Mouse (Mus musculus): ENCODE data around the gene Calm4. TPM values are rescaled to one million over a fixed set of nuclear protein-coding genes. Genes with fewer than 3 reads are reported as not detected.

The Calm4 gene
- 0.29 TPM in 1 of 2 replicates, not detected in the other for polyA plus RNA-seq (2012; rRNA removed)

GRCm38 (mm10) chr13:3837312-3837807 is at the start of gene Calm4:
Gene Calm4 (plus strand): TSS chr13:3837757.

GRCm38 (mm10) chr13:3804186-3804585 is 33.4 kb upstream of the Calm4 start, which contains the start of gene Calml3:
Gene Calml3 (minus strand): TSS chr13:3804316.

DNA sequence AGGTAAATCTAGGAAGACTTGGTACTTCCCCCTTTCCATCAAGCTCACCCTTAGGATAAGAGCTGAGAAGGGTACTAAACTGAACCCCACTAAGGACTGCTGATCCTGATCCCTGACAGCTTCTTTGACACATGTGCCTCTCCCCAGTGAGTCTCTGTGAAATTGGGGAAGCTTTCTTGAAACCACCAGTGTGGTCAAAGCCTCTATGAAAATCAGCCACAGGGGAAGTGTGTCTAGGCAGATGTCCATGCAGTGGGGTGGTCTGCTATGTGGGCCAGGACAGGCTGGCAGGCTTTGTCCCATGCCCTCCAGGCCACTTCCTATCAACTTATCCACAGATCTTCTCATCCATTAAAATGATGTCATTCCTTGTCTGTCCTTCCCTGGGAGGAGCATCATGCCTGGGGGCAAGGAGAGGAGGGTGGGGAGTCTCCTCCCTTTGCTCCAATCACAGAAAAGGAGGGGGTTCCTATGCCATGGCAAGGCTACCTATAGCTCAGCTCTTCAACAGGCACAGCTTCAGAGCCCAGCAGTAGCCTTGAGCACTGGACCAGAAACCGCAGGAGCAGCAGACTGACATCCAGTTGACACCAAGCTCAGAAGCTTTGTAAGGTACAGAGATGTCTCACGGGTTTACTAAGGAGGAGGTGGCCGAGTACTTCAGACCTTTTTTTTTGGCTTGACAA is 16.2 kb downstream of the Calm4 start, which contains the start of gene Calm5:
Calm5 (plus strand) TSS at position 526 of the 686 bp plus-strand sequence.

Other genes starting within 250 kb of the Calm4 start
- 28.8 and 31.6 TPM in 2 replicates for gene Fam208b, start 226.6 kb upstream of the Calm4 start, polyA plus RNA-seq (2012; rRNA removed)
- gene Asb13, start 203.7 kb upstream of the Calm4 start, polyA plus RNA-seq (2012; rRNA removed), result 18.3 and 18.9 TPM in 2 replicates
- gene Calml3, start 33.4 kb upstream of the Calm4 start, polyA plus RNA-seq (2012; rRNA removed), result 0.04 and 0.85 TPM in 2 replicates
- gene Calm5, start 16.4 kb downstream of the Calm4 start, polyA plus RNA-seq (2012; rRNA removed), result not detected in 2 replicates
- gene Net1, start 80.5 kb downstream of the Calm4 start, polyA plus RNA-seq (2012; rRNA removed), result 9.5 and 19.8 TPM in 2 replicates
- gene Tubal3, start 80.5 kb downstream of the Calm4 start, polyA plus RNA-seq (2012; rRNA removed), result not detected in 2 replicates
- gene Ucn3, start 107.6 kb downstream of the Calm4 start, polyA plus RNA-seq (2012; rRNA removed), result 0.14 TPM in 1 of 2 replicates, not detected in the other
- 0.32 and 0.65 TPM in 2 replicates for gene Akr1c14, start 211.3 kb downstream of the Calm4 start, polyA plus RNA-seq (2012; rRNA removed)

All from central nervous system, embryonic 14 days (tissue).